Mouse (Mus musculus) limb, embryonic 12.5 days (tissue): ENCODE measurements around the gene Arl13b. TPM values are rescaled to one million over a fixed set of nuclear protein-coding genes. Genes with fewer than 3 reads are reported as not detected.

Experiments used
- ATAC-seq: fragments of 200-750 bp; cut with Nextera tagmentation; 2 replicates; pipeline ENCODE4 v1.8.0; 2017; ENCODE audit warnings: low read depth, moderate TSS enrichment; ENCODE audit not compliant: insufficient number of reproducible peaks, insufficient read depth, low FRiP score, low TSS enrichment
- H3K27ac ChIP-seq: fragments of 300-500 bp; sonication (generic); 2 replicates; pipeline ENCODE4 v1.5.1; 2016; ENCODE audit warnings: mild to moderate bottlenecking, moderate library complexity
- H3K27me3 ChIP-seq: fragments of 300-500 bp; sonication (generic); 2 replicates; pipeline ENCODE4 v1.6.1; 2016; ENCODE audit warnings: mild to moderate bottlenecking, moderate library complexity
- H3K36me3 ChIP-seq: fragments of 300-500 bp; sonication (generic); 2 replicates; pipeline ENCODE4 v1.6.1; 2016; ENCODE audit warnings: mild to moderate bottlenecking, moderate library complexity
- H3K4me1 ChIP-seq: fragments of 300-500 bp; sonication (generic); replicated peaks from 2 replicates; pipeline ENCODE4 v1.6.1; 2016
- H3K4me2 ChIP-seq: fragments of 300-500 bp; sonication (generic); 2 replicates; pipeline ENCODE4 v1.6.1; 2016; ENCODE audit warnings: mild to moderate bottlenecking, moderate library complexity
- H3K4me3 ChIP-seq: fragments of 300-500 bp; sonication (generic); replicated peaks from 2 replicates; pipeline ENCODE4 v1.5.1; 2016; ENCODE audit warnings: mild to moderate bottlenecking
- H3K9ac ChIP-seq: fragments of 300-500 bp; sonication (generic); replicated peaks from 2 replicates; pipeline ENCODE4 v1.6.1; 2016; ENCODE audit warnings: mild to moderate bottlenecking, moderate library complexity
- H3K9me3 ChIP-seq: fragments of 300-500 bp; sonication (generic); 2 replicates; pipeline ENCODE4 v1.6.1; 2016; ENCODE audit warnings: mild to moderate bottlenecking, moderate library complexity
- WGBS: fragments of 180-500 bp; shearing (Covaris S2); methylation state at CpG from one replicate; pipeline ENCODE4 v1.1.7; 2016; 5-methylcytosine and 5-hydroxymethylcytosine counted together
- polyA plus RNA-seq: library from polyadenylated mRNA; unstranded; fragments of >200 nt; fragmentation: Nextera tagmentation; extraction: Ambion mirVana; gene quantifications from 2 replicates; pipeline ENCODE4 v1.2.1, GENCODE M21; 2016

Gene Arl13b
- polyA plus RNA-seq, 1 experiment from 2014 or later = 25.8 TPM

DNA sequence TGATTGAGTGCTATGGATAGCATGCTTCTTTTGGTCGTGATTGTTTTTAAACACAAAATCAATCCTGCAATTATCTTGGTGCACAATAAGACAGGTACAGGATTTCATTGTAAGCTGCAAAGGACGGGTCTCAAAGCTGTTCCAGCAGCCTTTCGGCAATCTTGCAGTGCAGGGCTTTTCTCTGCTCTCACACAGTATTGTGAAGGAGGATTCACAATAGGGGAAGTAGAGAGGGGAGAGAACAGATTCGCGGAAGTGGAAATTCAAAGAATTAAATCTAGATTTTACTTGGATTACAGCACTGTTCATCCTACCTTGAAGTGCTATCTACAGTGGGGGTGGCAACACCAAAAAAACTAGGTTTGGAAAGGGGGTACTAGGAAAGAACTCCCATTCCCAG lies 33.0 kb downstream of the Arl13b start:
- Histone ChIP-seq H3K9ac (no peak overlapping the region), H3K4me2 (no peak overlapping the region), H3K4me3 (no peak overlapping the region), H3K27me3 (no peaks in the 10 kb centered on the region), H3K4me1 (no peaks in the 10 kb centered on the region), H3K27ac (no peak overlapping the region), H3K9me3 (no peaks in the 10 kb centered on the region), H3K36me3 (no peaks in the 10 kb centered on the region)
- no peak for ATAC-seq
- 78% methylated on average over 5 of the region's 5 CpGs for WGBS

DNA sequence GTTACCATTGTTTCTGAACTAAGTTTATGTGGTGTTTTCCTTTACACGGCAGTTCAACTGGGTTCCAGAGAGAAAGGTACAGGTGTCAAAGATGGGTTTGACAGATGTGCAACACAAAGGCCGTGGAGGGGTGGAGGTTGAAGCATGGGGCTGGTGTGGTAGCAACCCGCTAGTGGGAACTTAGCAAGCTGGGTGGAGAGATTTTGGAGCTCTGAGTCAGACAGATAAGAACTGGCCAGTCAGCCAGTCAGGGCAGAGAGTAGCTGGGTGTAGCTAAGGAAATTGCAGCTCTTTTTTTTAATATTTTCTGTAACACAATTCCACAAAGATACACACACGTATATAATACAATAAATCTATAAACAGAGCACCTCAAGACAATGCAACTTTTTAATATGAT lies 36.0 kb downstream of the Arl13b start:
- Histone ChIP-seq H3K36me3 (no peaks in the 10 kb centered on the region), H3K27me3 (no peaks in the 10 kb centered on the region), H3K9ac (no peak overlapping the region), H3K9me3 (no peaks in the 10 kb centered on the region), H3K4me3 (no peak overlapping the region), H3K4me2 (no peak overlapping the region), H3K4me1 (peaks cover 16% of the 10 kb centered on the region), H3K27ac (no peak overlapping the region)
- 73% methylated on average over 4 of the region's 4 CpGs for WGBS
- no peak for ATAC-seq

GRCm38 (mm10) chr16:62807249-62807979 lies 39.4 kb downstream of the Arl13b start:
- H3K27ac ChIP-seq = no peak overlapping the region
- no peaks in the 10 kb centered on the region for H3K27me3 ChIP-seq
- H3K4me2 ChIP-seq = 0 out of 2 replicates have a peak overlapping the region, but pooled peaks have one; percentile 17
- WGBS = 39% methylated on average over 8 of the region's 8 CpGs
- H3K4me1 ChIP-seq = peaks cover 16% of the 10 kb centered on the region
- H3K4me3 ChIP-seq = no peak overlapping the region
- H3K9ac ChIP-seq = no peak overlapping the region
- ATAC-seq = peak; percentile 79
- H3K36me3 ChIP-seq = peaks cover 8% of the 10 kb centered on the region; the same call in 1 of the 2 replicates
- no peaks in the 10 kb centered on the region for H3K9me3 ChIP-seq

GRCm38 (mm10) chr16:62804621-62805020 lies 42.2 kb downstream of the Arl13b start:
- no peak for ATAC-seq
- WGBS = 92% methylated on average over 3 of the region's 3 CpGs

DNA sequence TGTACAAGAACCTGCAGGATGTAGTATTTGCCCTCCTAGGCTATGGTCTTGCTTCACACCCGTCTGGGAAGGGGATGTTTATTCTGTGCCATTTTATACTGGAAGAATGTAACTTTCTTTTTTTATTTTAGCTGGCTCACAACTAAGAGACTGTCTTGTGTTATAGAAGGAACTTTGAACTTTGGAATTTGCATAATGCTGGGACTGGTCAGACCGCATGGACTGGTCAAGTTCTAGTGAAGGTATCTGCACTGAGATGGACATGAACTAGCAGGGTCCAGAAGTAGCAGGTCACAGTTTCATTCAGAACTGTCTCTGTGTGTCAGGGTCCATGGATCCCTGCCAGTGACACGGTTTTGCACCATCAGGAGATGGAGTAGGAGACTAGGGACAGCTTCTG lies 47.0 kb downstream of the Arl13b start:
- no peak overlapping the region for H3K4me3 ChIP-seq
- no peak overlapping the region for H3K9ac ChIP-seq
- no peak for ATAC-seq
- no peaks in the 10 kb centered on the region for H3K4me1 ChIP-seq
- 91% methylated on average over 3 of the region's 3 CpGs for WGBS
- H3K36me3 ChIP-seq = peaks cover 32% of the 10 kb centered on the region; the same call in 1 of the 2 replicates
- H3K27me3 ChIP-seq = no peaks in the 10 kb centered on the region
- H3K9me3 ChIP-seq = no peaks in the 10 kb centered on the region
- H3K27ac ChIP-seq = no peak overlapping the region
- H3K4me2 ChIP-seq = no peak overlapping the region

More at GRCm38 (mm10) chr16:62804621-62805020, 42.2 kb downstream of the Arl13b start:
- H3K4me1 ChIP-seq = peaks cover 16% of the 10 kb centered on the region
- peaks cover 19% of the 10 kb centered on the region; the same call in 1 of the 2 replicates for H3K36me3 ChIP-seq
- H3K4me2 ChIP-seq = no peak overlapping the region
- no peak overlapping the region for H3K4me3 ChIP-seq
- H3K27me3 ChIP-seq = no peaks in the 10 kb centered on the region
- H3K27ac ChIP-seq = no peak overlapping the region
- H3K9me3 ChIP-seq = no peaks in the 10 kb centered on the region
- H3K9ac ChIP-seq = no peak overlapping the region

GRCm38 (mm10) chr16:62799426-62799825 lies 47.4 kb downstream of the Arl13b start:
- Histone ChIP-seq H3K27ac (no peak overlapping the region), H3K4me2 (no peak overlapping the region), H3K9me3 (no peaks in the 10 kb centered on the region), H3K36me3 (peaks cover 29% of the 10 kb centered on the region; the same call in 1 of the 2 replicates), H3K4me3 (no peak overlapping the region), H3K9ac (no peak overlapping the region), H3K27me3 (no peaks in the 10 kb centered on the region), H3K4me1 (no peaks in the 10 kb centered on the region)
- no peak for ATAC-seq
- WGBS = 84% methylated on average over 4 of the region's 4 CpGs

DNA sequence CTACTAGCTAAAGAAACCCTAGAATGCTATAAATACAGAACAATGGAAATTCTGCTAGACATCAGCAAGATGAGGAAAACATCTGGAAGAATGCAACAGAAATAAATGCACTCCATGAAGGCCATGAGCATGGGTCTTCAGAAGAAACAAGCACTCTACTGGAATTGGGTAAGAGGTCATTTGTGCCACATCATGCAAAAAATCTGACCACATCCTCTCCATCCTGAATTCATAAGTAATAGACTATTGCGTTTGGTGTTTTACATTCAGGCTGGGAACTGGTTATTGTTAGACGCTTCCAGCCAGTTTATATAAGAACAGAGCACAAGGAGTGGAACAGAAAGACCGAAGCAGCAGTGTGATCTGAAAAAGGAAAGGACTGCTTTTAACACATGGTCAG lies 48.0 kb downstream of the Arl13b start:
- Histone ChIP-seq H3K4me1 (no peaks in the 10 kb centered on the region), H3K27ac (no peak overlapping the region), H3K4me3 (no peak overlapping the region), H3K36me3 (peaks cover 23% of the 10 kb centered on the region; the same call in 1 of the 2 replicates), H3K4me2 (no peak overlapping the region), H3K27me3 (no peaks in the 10 kb centered on the region), H3K9me3 (no peaks in the 10 kb centered on the region), H3K9ac (no peak overlapping the region)
- no peak for ATAC-seq
- 93% methylated on average over 3 of the region's 3 CpGs for WGBS

GRCm38 (mm10) chr16:62796608-62797007 lies 50.2 kb downstream of the Arl13b start:
- Histone ChIP-seq H3K9me3 (no peaks in the 10 kb centered on the region), H3K4me2 (no peak overlapping the region), H3K27ac (no peak overlapping the region), H3K9ac (no peak overlapping the region), H3K4me3 (no peak overlapping the region), H3K36me3 (peaks cover 20% of the 10 kb centered on the region; the same call in 1 of the 2 replicates), H3K4me1 (no peaks in the 10 kb centered on the region), H3K27me3 (no peaks in the 10 kb centered on the region)
- WGBS = 90% methylated on average over 1 of the region's 1 CpGs
- no peak for ATAC-seq

GRCm38 (mm10) chr16:62786621-62787331 lies 60.1 kb downstream of the Arl13b start, which contains the start of gene Nsun3:
Nsun3 (minus strand) TSS chr16:62786818.
- H3K27me3 ChIP-seq = no peaks in the 10 kb centered on the region
- no peaks in the 10 kb centered on the region for H3K36me3 ChIP-seq
- 2% methylated on average over 41 of the region's 41 CpGs for WGBS
- H3K4me3 ChIP-seq = peak within 1 kb of the TSS; percentile 67
- H3K4me1 ChIP-seq = peaks cover 4% of the 10 kb centered on the region; the same call in 1 of the 2 replicates
- peak within 1 kb of the TSS; percentile 87 for H3K27ac ChIP-seq
- H3K4me2 ChIP-seq = peak within 1 kb of the TSS; percentile 69
- peak within 1 kb of the TSS; percentile 85 for H3K9ac ChIP-seq
- no peaks in the 10 kb centered on the region for H3K9me3 ChIP-seq
- ATAC-seq = peak; percentile 98

DNA sequence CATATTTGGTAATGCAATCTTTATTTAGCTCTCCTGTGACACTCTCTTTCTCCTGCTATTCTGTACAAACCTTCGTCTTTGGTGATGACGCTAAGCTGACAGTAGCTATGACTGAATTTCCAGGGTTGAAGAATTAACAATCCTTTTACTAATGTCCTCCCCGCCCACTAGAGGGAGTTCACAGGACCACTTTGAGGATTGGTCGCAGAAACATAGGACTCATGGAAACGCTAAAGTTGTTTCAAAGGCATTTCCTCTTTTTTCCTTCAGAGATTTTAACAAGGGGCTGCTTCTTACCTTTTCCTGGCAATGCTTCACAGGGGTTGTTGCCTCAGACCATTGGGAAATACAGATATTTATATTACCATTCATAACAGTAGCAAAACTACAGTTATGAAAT lies 64.6 kb downstream of the Arl13b start:
- Histone ChIP-seq H3K4me1 (peaks cover 16% of the 10 kb centered on the region), H3K27ac (no peak overlapping the region), H3K4me3 (no peak overlapping the region), H3K27me3 (no peaks in the 10 kb centered on the region), H3K4me2 (no peak overlapping the region), H3K9me3 (no peaks in the 10 kb centered on the region), H3K36me3 (no peaks in the 10 kb centered on the region), H3K9ac (no peak overlapping the region)
- 63% methylated on average over 5 of the region's 5 CpGs for WGBS
- ATAC-seq = no peak

- WGBS = 17% methylated on average over 10 of the region's 10 CpGs
- no peaks in the 10 kb centered on the region for H3K9me3 ChIP-seq
- H3K4me2 ChIP-seq = no peak overlapping the region
- H3K27me3 ChIP-seq = no peaks in the 10 kb centered on the region
- H3K27ac ChIP-seq = no peak overlapping the region
- no peak for ATAC-seq
- H3K36me3 ChIP-seq = no peaks in the 10 kb centered on the region; the same call in 1 of the 2 replicates
- no peak overlapping the region for H3K4me3 ChIP-seq
- no peak overlapping the region for H3K9ac ChIP-seq
- peaks cover 12% of the 10 kb centered on the region for H3K4me1 ChIP-seq
Observed at GRCm38 (mm10) chr16:62778282-62778681, 68.6 kb downstream of the Arl13b start.
